Mouse (Mus musculus) kidney, adult 9 months (tissue): ENCODE measurements around the gene Ssbp2.

ENCODE experiments used
- DNase-seq: peaks from one replicate; pipeline ENCODE4 v3.0.0; 2022

Gene Ssbp2

GRCm38 (mm10) chr13:91636814-91637213 is 176.7 kb downstream of the Ssbp2 start:
- peak; percentile 84 for DNase-seq

DNA sequence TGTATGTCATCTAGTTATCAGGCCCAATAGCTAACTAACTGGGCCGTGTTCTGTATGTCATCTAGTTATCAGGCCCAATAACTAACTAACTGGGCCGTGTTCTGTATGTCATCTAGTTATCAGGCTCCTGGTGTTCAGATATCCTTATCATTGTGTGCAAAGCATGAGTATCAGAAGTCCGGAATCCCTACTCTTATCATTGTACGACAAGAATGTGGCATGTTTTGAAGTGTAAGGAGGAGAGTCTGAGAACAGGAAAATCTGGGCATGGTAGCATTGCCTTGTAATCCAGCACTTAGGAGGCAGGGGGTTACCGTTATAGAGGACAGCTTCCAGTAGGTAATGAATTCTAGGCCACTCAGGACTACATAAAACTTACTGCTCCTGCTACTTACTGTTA is 178.8 kb downstream of the Ssbp2 start:
- DNase-seq, result no peak

- no peak for DNase-seq
Measured at GRCm38 (mm10) chr13:91640219-91640618, 180.1 kb downstream of the Ssbp2 start.

- DNase-seq, result peak; percentile 40
Measured at GRCm38 (mm10) chr13:91648240-91648639, 188.2 kb downstream of the Ssbp2 start.

- DNase-seq, result peak; percentile 69
Measured at GRCm38 (mm10) chr13:91649926-91650325, 189.8 kb downstream of the Ssbp2 start.

DNA sequence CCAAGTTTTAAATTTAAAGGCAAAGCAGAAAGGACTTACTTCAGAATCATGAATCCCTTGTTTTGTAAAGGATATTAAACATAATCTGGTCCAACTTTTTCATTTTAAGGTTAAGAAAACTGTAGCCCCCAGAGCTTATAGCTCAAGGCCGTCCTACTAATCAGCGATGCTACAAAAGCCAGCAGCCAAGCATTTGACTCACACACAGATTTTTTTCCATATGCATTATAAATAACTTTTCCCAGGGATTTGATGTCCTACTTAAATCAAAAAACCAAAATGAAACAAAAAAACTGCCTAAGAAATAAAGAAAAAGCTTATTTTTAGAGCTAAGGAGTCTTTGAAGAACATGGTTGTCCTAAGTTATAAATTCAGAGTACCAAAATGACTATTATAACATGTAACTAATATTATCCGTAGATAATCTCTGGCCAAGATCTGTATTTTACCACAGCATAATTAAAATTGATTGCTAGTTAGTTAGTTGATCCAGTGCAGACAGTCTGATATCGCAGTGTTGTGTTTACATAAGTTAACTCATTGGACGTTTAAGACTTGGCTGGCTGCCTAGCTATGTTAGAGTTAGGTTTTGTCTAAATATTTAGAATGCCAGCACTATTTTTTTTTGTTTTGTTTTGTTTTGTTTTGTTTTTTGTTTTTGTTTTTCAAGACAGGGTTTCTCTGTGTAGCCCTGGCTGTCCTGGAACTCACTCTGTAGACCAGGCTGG is 201.1 kb downstream of the Ssbp2 start:
- DNase-seq, result no peak

DNA sequence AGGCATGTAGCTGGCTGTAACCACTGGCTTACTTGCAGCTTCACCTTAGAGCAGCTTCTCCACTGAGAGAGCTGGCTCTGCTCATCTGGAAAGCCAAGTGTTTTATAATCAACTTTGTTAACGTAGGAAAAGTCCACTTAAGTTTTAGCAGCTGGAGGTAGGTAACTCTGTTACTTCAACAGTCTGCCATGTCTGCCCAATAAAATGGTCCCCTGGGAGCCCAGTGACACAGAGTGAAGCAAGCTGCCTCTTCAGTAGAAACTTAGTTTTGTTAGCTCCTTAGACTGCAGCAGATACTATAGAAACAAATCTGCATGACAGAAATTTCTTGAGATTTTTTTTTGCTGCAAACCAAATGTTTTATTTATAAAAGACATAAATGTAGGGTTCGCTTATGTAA is 202.7 kb downstream of the Ssbp2 start:
- DNase-seq, result no peak

DNA sequence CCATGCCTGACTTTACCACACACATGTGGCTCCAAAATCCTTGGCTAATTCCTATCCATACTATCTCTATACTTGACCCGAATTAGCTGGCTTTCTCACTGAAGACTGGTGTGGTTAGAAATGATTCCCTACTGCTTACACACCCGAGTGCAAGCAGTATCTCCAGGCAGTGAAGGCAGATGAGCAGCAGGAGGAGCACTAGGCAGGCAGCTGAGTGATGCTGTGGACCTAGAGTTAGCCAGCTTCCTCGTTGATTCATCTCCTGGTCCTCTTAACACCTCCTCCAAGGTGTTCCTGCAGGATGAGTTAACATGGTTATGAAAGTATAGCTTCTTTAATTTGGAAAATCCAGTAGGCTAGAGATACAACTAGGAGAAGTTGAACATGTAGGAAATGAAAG is 213.2 kb downstream of the Ssbp2 start:
- no peak for DNase-seq

- DNase-seq, result no peak
Measured at GRCm38 (mm10) chr13:91680764-91681437, 220.8 kb downstream of the Ssbp2 start.

DNA sequence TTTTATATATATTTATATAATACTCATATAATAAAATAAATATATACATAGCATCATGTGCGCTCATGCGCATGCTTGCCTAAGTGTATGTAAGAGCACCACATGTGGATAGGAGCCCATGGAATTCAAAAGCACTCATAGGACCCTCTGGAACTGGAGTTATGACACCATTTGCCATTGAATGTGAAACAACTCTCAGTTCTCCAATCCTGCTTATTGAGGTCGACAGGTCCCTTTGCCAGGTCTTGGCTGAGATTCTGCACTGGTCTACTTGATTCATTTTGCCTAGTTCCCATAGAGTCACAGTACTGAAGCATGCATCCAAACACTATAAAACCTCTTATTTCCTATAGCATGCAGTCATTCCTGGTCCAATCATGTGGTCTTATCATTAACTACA is 221.4 kb downstream of the Ssbp2 start:
- no peak for DNase-seq

DNA sequence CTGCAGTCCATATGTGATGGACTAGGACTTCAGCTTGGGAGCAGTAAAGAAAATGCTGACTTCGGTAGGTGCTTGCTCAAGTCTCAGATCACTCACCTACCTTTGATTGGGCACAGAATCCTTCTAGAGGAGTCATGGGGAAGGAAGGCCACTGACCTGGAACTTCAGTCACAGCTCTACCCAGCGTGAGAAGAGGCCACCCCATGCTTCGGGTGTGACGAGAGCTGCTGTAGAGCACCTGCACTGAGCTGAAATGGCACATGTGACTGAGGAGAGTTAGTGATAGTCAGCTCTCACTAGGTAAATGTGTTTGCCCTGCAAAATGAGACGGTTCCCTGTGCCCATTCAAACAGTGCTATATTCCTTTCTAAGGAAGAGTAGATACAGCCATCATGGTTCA is 230.0 kb downstream of the Ssbp2 start:
- no peak for DNase-seq

GRCm38 (mm10) chr13:91693615-91694014 is 233.5 kb downstream of the Ssbp2 start:
- DNase-seq, result no peak

- DNase-seq, result no peak
Measured at GRCm38 (mm10) chr13:91695406-91695805, 235.3 kb downstream of the Ssbp2 start.

GRCm38 (mm10) chr13:91696109-91696645 is 236.1 kb downstream of the Ssbp2 start:
- peak; percentile 9 for DNase-seq

GRCm38 (mm10) chr13:91697011-91697410 is 236.9 kb downstream of the Ssbp2 start:
- peak; percentile 67 for DNase-seq

DNA sequence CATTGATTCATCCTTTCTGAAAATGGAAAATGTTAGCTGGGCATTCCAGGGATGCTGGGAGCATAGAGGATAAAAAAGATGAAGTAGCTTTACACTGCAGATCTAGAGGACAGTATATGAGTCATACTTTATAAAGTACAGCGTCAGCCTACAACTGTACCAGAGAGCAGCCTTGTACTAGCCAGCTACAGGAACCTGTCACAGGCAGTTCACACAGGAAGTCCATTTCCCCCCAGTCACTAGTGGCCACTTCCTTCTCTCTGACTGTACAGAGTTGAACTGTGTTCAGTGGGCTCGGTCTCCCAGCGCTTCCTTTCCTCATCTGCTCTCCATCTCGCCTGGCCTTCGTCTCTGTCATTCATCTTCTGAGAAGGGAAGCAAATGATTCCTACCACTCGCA is 242.3 kb downstream of the Ssbp2 start:
- DNase-seq, result no peak

DNA sequence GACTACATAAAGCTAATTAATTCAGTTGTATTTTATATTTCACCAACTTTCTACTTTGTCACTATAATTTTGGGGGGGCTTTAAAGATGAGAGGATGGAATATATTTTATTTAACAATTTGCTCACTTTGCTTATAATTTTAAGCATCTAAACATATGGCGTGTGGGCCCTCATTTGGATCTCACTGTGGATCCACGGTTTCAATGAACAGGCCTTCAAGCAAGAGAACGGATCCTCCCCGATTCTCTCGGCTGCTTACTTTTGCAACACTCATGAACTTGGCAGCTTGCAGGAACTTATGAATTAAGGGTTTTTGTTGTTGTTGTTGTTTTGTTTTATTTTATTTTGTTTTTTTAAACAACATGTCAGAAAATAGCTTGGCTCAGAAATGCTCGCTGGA is 259.4 kb downstream of the Ssbp2 start:
- no peak for DNase-seq

GRCm38 (mm10) chr13:91723108-91723735 is 263.1 kb downstream of the Ssbp2 start:
- peak; percentile 36 for DNase-seq

DNA sequence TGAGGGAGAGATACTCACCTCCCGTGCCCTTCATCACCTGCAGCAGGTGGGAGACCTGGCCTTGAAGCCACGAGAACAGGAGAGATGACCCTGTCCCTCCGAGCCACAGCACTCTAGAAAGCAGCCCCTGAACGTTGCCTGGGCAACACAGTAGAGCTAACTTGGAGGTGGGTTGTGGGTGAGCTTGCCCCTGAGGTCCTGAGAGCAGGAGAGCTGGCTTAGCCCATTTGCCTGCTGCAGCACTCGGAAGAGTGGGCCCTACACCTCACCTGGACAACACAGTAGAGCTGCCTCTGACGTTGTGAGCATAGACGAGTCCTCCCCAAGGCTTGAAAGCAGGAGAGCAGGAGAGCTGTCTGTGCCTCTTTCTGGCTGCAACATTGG is 263.6 kb downstream of the Ssbp2 start:
- no peak for DNase-seq

- DNase-seq, result no peak
Measured at GRCm38 (mm10) chr13:91724211-91724610, 264.1 kb downstream of the Ssbp2 start.

GRCm38 (mm10) chr13:91725130-91725529 is 265.0 kb downstream of the Ssbp2 start:
- DNase-seq, result no peak

GRCm38 (mm10) chr13:91727899-91728298 is 267.8 kb downstream of the Ssbp2 start:
- DNase-seq, result no peak

DNA sequence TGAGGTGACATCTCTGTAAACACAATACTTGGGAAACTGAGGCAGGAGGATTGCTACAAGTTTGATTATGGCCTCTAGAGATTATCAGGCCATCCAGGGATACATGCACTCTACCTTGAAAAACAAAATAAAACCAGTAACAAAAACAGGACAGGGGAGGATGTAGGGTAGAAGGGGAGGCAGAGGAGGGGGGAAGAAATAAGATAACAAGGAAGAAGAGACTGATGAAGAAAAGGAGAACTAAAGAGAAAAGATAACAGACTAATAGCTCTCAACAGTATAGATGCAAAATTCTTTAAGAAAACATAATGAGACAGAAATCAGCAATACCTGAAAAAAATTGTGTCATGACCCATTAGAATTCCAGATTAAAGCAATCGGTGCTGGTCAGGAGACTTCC is 277.1 kb downstream of the Ssbp2 start:
- DNase-seq, result no peak

GRCm38 (mm10) chr13:91740851-91741250 is 280.8 kb downstream of the Ssbp2 start:
- DNase-seq, result no peak
